Mouse (Mus musculus) inflammation-experienced regulatory T-cells, adult 16 weeks (primary cell): ENCODE measurements around the gene Fcrls. TPM values are rescaled to one million over a fixed set of nuclear protein-coding genes. Genes with fewer than 3 reads are reported as not detected.

Experiments used
- polyA plus RNA-seq: library from polyadenylated mRNA; unstranded; fragments of 100-300 nt; shearing (Covaris generic); gene quantifications from one replicate; pipeline ENCODE4 v1.2.1, GENCODE M21; 2017

Fcrls gene
- not detected for polyA plus RNA-seq

GRCm38 (mm10) chr3:87263436-87263835 is at the start of gene Fcrls:
Gene Fcrls (minus strand): TSS chr3:87263738.

Other genes starting within 250 kb of the Fcrls start
- gene Kirrel, start 89.0 kb downstream of the Fcrls start, polyA plus RNA-seq, result not detected
- 5.3 TPM for gene Cd5l, start 94.1 kb upstream of the Fcrls start, polyA plus RNA-seq
- gene Fcrl1, start 112.6 kb upstream of the Fcrls start, polyA plus RNA-seq, result 17.6 TPM
- 1.3 TPM for gene Fcrl5, start 172.0 kb upstream of the Fcrls start, polyA plus RNA-seq